Mouse (Mus musculus) MEL (cell line): ENCODE data around the gene Rarb. TPM values are rescaled to one million over a fixed set of nuclear protein-coding genes. Genes with fewer than 3 reads are reported as not detected.

ENCODE experiments used
- DNase-seq: peaks from one replicate; pipeline ENCODE4 v3.0.0; 2011; ENCODE audit warnings: low read depth, low spot score
- H3K27ac ChIP-seq: 2 replicates; pipeline ENCODE4 v1.5.1; 2012; ENCODE audit warnings: low read depth, mild to moderate bottlenecking, control low read depth, low read length, moderate library complexity; ENCODE audit not compliant: control insufficient read depth
- H3K27me3 ChIP-seq, 2 experiments: fragments of 150-350 bp in 1 of 2; sonication (generic) in 1 of 2; 2 replicates each; pipeline ENCODE4 v1.6.1; 2012; ENCODE audit warnings: low read length in 2 of 2, mild to moderate bottlenecking in 2 of 2, improper control_type of control experiment in 1 of 2, moderate library complexity in 1 of 2; ENCODE audit not compliant: insufficient read depth in 2 of 2, control insufficient read depth in 1 of 2
- H3K36me3 ChIP-seq, 2 experiments: 2 replicates each; pipeline ENCODE4 v1.6.1; 2012 to 2014; ENCODE audit warnings: low read length in 2 of 2, improper control_type of control experiment in 1 of 2, inconsistent platforms in 1 of 2, mild to moderate bottlenecking in 1 of 2; ENCODE audit not compliant: insufficient read depth in 2 of 2, control insufficient read depth in 1 of 2
- H3K4me1 ChIP-seq, 2 experiments: fragments of 150-350 bp in 1 of 2; sonication (generic) in 1 of 2; 2 replicates each; pipeline ENCODE4 v1.6.1; 2012; ENCODE audit warnings: low read length in 2 of 2, improper control_type of control experiment in 1 of 2, mild to moderate bottlenecking in 1 of 2; ENCODE audit not compliant: insufficient read depth in 2 of 2, control insufficient read depth in 1 of 2
- H3K4me3 ChIP-seq, 2 experiments: fragments of 150-350 bp in 1 of 2; sonication (generic) in 1 of 2; 2 replicates each; pipeline ENCODE4 v1.5.1; 2012; ENCODE audit warnings: low read depth in 2 of 2, low read length in 2 of 2, mild to moderate bottlenecking in 2 of 2, moderate library complexity in 2 of 2, control low read depth in 1 of 2, improper control_type of control experiment in 1 of 2; ENCODE audit not compliant: control insufficient read depth in 1 of 2, insufficient read depth in 1 of 2
- H3K79me2 ChIP-seq: 2 replicates; pipeline ENCODE4 v1.6.1; 2012; ENCODE audit warnings: mild to moderate bottlenecking, low read length, moderate library complexity; ENCODE audit not compliant: control insufficient read depth, poor library complexity, insufficient read depth
- H3K9ac ChIP-seq: 2 replicates; pipeline ENCODE4 v1.6.1; 2012; ENCODE audit warnings: low read depth, mild to moderate bottlenecking, control low read depth, low read length, moderate library complexity; ENCODE audit not compliant: control insufficient read depth, poor library complexity, severe bottlenecking
- H3K9me3 ChIP-seq: fragments of 150-350 bp; sonication (generic); replicated peaks from 2 replicates; pipeline ENCODE4 v1.6.1; 2012; ENCODE audit warnings: mild to moderate bottlenecking, low read length, improper control_type of control experiment, moderate library complexity; ENCODE audit not compliant: insufficient read depth
- CHD1 ChIP-seq: IDR thresholded peaks from 2 replicates; pipeline ENCODE4 v1.6.1; 2012; ENCODE audit warnings: low read depth, mild to moderate bottlenecking, inconsistent platforms, low read length, improper control_type of control experiment
- EP300 ChIP-seq, 2 experiments: IDR thresholded peaks; 2 replicates each; pipeline ENCODE4 v1.6.1; 2011; ENCODE audit warnings: improper control_type of control experiment in 2 of 2, low read length in 2 of 2, low read depth in 1 of 2, mild to moderate bottlenecking in 1 of 2
- MAX ChIP-seq: IDR thresholded peaks from 2 replicates; pipeline ENCODE4 v1.6.1; 2011; ENCODE audit warnings: low read length, improper control_type of control experiment
- MAZ ChIP-seq: IDR thresholded peaks from 2 replicates; pipeline ENCODE4 v1.6.1; 2012; ENCODE audit warnings: low read depth, mild to moderate bottlenecking, inconsistent platforms, low read length, improper control_type of control experiment
- MEF2A ChIP-seq: IDR thresholded peaks from 2 replicates; pipeline ENCODE4 v1.6.1; 2014; ENCODE audit warnings: low read depth, mild to moderate bottlenecking, inconsistent platforms, low read length, improper control_type of control experiment; ENCODE audit not compliant: poor library complexity, insufficient replicate concordance, severe bottlenecking; ENCODE audit errors: extremely low read depth
- MXI1 ChIP-seq: IDR thresholded peaks from 2 replicates; pipeline ENCODE4 v1.6.1; 2011; ENCODE audit warnings: mild to moderate bottlenecking, low read depth, low read length, improper control_type of control experiment
- NELFE ChIP-seq: IDR thresholded peaks from 2 replicates; pipeline ENCODE4 v1.6.1; 2011; ENCODE audit warnings: low read depth, low read length, improper control_type of control experiment
- TAL1 ChIP-seq: IDR thresholded peaks from 2 replicates; pipeline ENCODE4 v1.6.1; 2012; ENCODE audit warnings: mild to moderate bottlenecking, inconsistent platforms, low read length, moderate library complexity, mixed read lengths
- TCF12 ChIP-seq: IDR thresholded peaks from 2 replicates; pipeline ENCODE4 v1.6.1; 2014; ENCODE audit warnings: low read depth, mild to moderate bottlenecking, inconsistent platforms, low read length, improper control_type of control experiment, moderate library complexity
- UBTF ChIP-seq: IDR thresholded peaks from 2 replicates; pipeline ENCODE4 v1.6.1; 2012; ENCODE audit warnings: low read depth, mild to moderate bottlenecking, inconsistent platforms, low read length, improper control_type of control experiment, moderate library complexity, borderline replicate concordance; ENCODE audit not compliant: insufficient read depth
- USF2 ChIP-seq, 2 experiments: IDR thresholded peaks; 2 replicates each; pipeline ENCODE4 v1.6.1; 2011 to 2012; ENCODE audit warnings: improper control_type of control experiment in 2 of 2, low read length in 2 of 2, borderline replicate concordance in 1 of 2, inconsistent platforms in 1 of 2, low read depth in 1 of 2, mild to moderate bottlenecking in 1 of 2; ENCODE audit not compliant: insufficient read depth in 1 of 2
- ZC3H11A ChIP-seq: IDR thresholded peaks from 2 replicates; pipeline ENCODE4 v1.6.1; 2012; ENCODE audit warnings: low read depth, mild to moderate bottlenecking, inconsistent platforms, low read length, improper control_type of control experiment
- ZKSCAN1 ChIP-seq: IDR thresholded peaks from 2 replicates; pipeline ENCODE4 v1.6.1; 2012; ENCODE audit warnings: low read depth, mild to moderate bottlenecking, inconsistent platforms, low read length, improper control_type of control experiment, moderate library complexity
- ZNF384 ChIP-seq: IDR thresholded peaks from 2 replicates; pipeline ENCODE4 v1.6.1; 2012; ENCODE audit warnings: low read depth, mild to moderate bottlenecking, inconsistent platforms, low read length, improper control_type of control experiment
- polyA plus RNA-seq, 2 experiments: library from polyadenylated mRNA; stranded (reverse) in 1 of 2; unstranded in 1 of 2; fragments of >175 nt in 1 of 2; fragments of >200 nt in 1 of 2; gene quantifications; 2 replicates each; pipeline versions ENCODE4 v1.2.1 to v1.2.4; 2012; ENCODE audit warnings: low replicate concordance in 2 of 2, low read depth in 1 of 2; ENCODE audit not compliant: insufficient read length in 2 of 2, insufficient read depth in 1 of 2, missing spikeins in 1 of 2
- total RNA-seq: library from RNA; depleted of rRNA; stranded (reverse); fragments of 300-350 nt; gene quantifications from 2 replicates; pipeline ENCODE4 v1.2.3, GENCODE M21; 2012

Rarb gene
- total and polyA plus RNA-seq, 3 experiments: not detected

DNA sequence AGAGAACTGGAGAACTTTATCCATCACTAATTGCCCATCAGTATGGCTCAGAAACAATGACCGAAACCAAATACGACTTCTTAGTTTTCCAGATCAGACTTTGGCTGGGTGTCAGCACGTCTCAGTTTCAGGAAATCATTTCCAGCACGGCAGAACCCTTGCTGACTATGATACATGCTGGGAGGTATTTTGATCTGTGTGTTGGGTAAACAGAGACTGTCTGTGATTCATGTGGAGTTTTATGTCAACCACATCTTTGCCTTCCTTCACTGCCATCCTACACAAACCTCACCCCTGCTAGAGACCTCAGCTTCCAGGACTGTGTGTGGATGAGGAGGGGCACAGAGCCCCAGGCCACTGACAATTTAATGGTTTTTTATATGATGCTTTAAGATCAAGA is 308.4 kb downstream of the Rarb start:
- no peak overlapping the region for H3K4me3 ChIP-seq
- H3K36me3 ChIP-seq: no peaks in the 10 kb centered on the region
- DNase-seq: no peak
- no peaks in the 10 kb centered on the region for H3K27me3 ChIP-seq
- no peaks in the 10 kb centered on the region for H3K79me2 ChIP-seq
- TF ChIP-seq ZNF384: no peak
- TF ChIP-seq MAX: no peak
- no peak for TF ChIP-seq ZC3H11A
- no peak for TF ChIP-seq MEF2A
- no peak for TF ChIP-seq MAZ
- TF ChIP-seq EP300 (IDR thresholded peaks at IDR 0.05; ENCODE audit: low read depth in 1 of 2, low read length in 2 of 2): no peak
- no peak overlapping the region for H3K9ac ChIP-seq
- no peaks in the 10 kb centered on the region for H3K9me3 ChIP-seq
- H3K27ac ChIP-seq: no peak overlapping the region
- H3K4me1 ChIP-seq: no peaks in the 10 kb centered on the region

DNA sequence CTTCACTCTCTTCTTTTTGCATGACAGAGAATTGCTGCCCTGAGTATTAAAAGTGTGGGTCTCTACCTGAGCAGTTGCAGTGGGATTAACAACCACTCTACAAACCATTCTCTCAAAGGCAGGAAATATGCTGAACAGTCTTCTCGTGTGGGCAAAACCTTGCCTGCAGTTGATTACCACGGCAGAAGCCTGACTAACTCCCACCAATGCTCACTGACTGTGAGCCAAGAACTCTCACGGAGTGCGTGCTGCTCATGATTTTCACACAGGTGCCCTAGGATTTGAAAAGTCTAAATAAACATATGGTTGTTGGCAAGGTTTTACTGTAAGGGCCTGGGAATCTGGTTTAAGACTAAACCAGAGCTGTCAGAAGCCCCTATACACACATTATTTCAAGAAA is 309.1 kb downstream of the Rarb start:
- H3K4me3 ChIP-seq: no peak overlapping the region
- TF ChIP-seq CHD1: no peak
- TF ChIP-seq USF2 (IDR thresholded peaks at IDR 0.05; ENCODE audit: borderline replicate concordance in 1 of 2, insufficient read depth in 1 of 2, low read depth in 1 of 2, low read length in 2 of 2): no peak
- TF ChIP-seq NELFE: no peak
- no peak for DNase-seq
- H3K27me3 ChIP-seq: no peaks in the 10 kb centered on the region
- no peaks in the 10 kb centered on the region for H3K79me2 ChIP-seq
- H3K36me3 ChIP-seq: no peaks in the 10 kb centered on the region
- H3K9me3 ChIP-seq: no peaks in the 10 kb centered on the region
- no peak overlapping the region for H3K9ac ChIP-seq
- no peak overlapping the region for H3K27ac ChIP-seq
- H3K4me1 ChIP-seq: no peaks in the 10 kb centered on the region

DNA sequence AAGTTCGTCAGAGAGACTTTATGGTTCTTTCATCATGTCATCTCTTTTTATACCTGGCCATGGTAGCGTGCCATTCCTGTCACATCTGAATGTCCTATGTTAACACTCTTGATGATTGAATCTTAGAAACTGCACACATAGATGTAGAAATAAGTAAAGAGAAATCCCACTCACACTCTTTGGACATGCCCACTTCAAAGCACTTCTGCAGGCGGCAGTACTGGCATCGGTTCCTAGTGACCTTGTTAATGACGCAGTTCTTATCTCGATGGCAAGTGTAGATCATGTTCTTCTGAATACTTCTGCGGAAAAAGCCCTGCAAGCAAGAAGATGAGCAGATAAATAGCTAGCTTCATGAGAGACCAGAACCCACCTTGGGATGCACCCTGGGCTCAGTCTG is 310.2 kb downstream of the Rarb start:
- no peaks in the 10 kb centered on the region for H3K79me2 ChIP-seq
- H3K9me3 ChIP-seq: no peaks in the 10 kb centered on the region
- no peak overlapping the region for H3K4me3 ChIP-seq
- H3K36me3 ChIP-seq: no peaks in the 10 kb centered on the region
- TF ChIP-seq ZC3H11A (no peak), UBTF (no peak), MXI1 (no peak), EP300 (IDR thresholded peaks at IDR 0.05; ENCODE audit: low read depth in 1 of 2, low read length in 2 of 2) (no peak), TCF12 (no peak), ZKSCAN1 (no peak), TAL1 (no peak)
- DNase-seq: no peak
- H3K9ac ChIP-seq: no peak overlapping the region
- no peak overlapping the region for H3K27ac ChIP-seq
- H3K4me1 ChIP-seq: no peaks in the 10 kb centered on the region
- no peaks in the 10 kb centered on the region for H3K27me3 ChIP-seq
